Mouse (Mus musculus) hematopoietic stem cell, adult 5-6 weeks (primary cell): ENCODE data around the gene Olfr734. TPM values are rescaled to one million over a fixed set of nuclear protein-coding genes. Genes with fewer than 3 reads are reported as not detected.

Experiments used
- ATAC-seq, 2 experiments: fragments of 125-278 bp in 1 of 2; replicated peaks in 1 of 2; 2 replicates each; pipeline ENCODE4 v1.8.0; 2016 to 2017; ENCODE audit warnings: inconsistent platforms in 2 of 2, mild to moderate bottlenecking in 2 of 2, moderate number of reproducible peaks in 2 of 2, low read depth in 1 of 2, moderate TSS enrichment in 1 of 2; ENCODE audit not compliant: low FRiP score in 2 of 2, poor library complexity in 2 of 2, severe bottlenecking in 2 of 2, insufficient read depth in 1 of 2, low TSS enrichment in 1 of 2
- total RNA-seq: library from RNA; stranded (forward); fragments of 172-1452, 232-1000 nt; gene quantifications from 2 replicates; pipeline ENCODE4 v1.2.3, GENCODE M21; 2017

The Olfr734 gene
- total RNA-seq, result not detected in 2 replicates

DNA sequence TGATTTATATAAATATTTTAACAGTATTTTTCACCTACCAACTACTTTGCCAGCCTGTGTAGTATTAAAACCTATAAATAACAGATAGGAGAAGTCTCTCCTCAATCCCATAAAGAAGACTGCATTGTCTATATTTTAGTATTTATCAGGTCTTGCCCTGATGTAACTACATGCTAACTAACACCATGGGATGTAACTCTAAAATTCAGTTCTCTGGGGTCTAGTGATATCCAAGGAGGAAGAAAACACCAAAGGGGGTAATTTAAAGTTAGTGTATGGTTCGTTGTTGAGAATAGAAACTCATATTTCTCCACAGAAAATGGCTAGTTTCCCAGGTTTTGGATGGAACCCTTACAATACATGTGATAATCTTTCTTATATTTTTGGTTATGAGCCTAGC lies at the start of gene Olfr734:
Gene Olfr734 (minus strand): TSS at position 101 of the 400 bp plus-strand sequence.
- no peak for ATAC-seq

GRCm38 (mm10) chr14:50363561-50363960 lies 37.0 kb upstream of the Olfr734 start:
- no peak for ATAC-seq

- no peak for ATAC-seq
Measured at GRCm38 (mm10) chr14:50360480-50360879, 33.9 kb upstream of the Olfr734 start.

- no peak; a peak in 1 of 4 replicates for ATAC-seq
Measured at GRCm38 (mm10) chr14:50357593-50357992, 31.0 kb upstream of the Olfr734 start, which contains the start of gene Tlr11. Tlr11 (plus strand) TSS chr14:50357914.

GRCm38 (mm10) chr14:50356725-50357124 lies 30.2 kb upstream of the Olfr734 start:
- no peak for ATAC-seq

DNA sequence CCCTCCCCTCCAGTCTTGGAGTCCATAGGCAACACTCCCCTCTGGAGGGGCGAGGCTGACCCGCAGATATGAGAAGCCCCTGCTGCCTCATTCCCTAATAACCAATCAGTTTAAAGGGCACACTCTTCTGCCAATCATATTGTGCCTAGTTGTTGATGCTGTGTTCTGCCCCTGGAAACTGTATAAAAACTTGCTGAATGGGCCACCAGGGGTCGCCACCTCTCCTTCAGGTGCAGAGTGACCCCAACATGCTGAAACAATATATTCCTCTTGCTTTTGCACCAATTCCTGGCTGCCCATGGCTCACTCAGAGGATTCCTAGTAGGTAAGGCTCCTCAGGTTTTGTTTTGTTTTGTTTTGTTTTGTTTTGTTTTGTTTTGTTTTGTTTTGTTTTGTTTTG lies 25.9 kb upstream of the Olfr734 start:
- peak; percentile 67 to 82 for ATAC-seq

- no peak for ATAC-seq
Measured at GRCm38 (mm10) chr14:50348796-50349195, 22.2 kb upstream of the Olfr734 start, which contains the start of gene Olfr735. Olfr735 (minus strand) TSS chr14:50348872.

DNA sequence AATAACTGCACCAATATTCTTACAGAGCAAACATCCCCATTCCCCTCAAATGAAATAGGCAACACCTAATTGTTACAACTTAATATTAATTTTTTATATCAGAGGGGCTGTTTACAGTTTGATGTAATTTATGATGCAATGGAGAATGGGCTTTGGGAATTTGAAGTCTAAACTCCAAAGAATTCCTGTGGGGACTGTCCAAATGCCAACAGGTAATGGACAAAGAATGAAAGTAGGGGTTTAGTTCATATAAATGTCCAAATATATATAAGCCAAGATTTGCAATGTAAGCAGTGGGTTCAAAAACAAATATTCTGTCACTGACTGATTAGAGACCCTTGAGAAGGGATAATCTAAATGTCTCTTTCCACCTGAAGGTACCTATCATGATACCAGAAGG lies 25.1 kb downstream of the Olfr734 start, which contains the start of gene Olfr733:
Gene Olfr733 (minus strand): TSS at position 101 of the 400 bp plus-strand sequence.
- ATAC-seq, result no peak

DNA sequence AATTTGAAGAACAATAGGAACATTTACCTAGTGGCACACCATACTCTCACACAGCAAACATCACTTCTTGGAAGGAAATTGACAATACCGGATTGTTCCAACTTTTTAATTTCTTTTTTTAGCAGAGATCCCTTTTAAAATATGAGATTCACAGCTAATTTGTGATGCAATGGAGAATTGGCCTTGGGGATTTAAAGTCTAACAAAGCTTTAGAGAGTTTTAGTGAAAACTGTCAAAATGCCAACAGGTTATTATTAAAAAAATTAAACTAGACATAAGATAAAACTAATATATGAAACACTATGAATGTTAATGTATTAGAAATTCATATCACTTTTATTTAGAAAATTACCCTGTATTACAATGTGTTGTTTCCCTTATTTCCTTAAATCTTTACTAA lies 42.5 kb downstream of the Olfr734 start, which contains the start of gene Olfr732:
Gene Olfr732 (minus strand): TSS at position 101 of the 400 bp plus-strand sequence.
- ATAC-seq, result no peak

Other genes starting within 250 kb of the Olfr734 start
- gene Olfr726, start 235.8 kb downstream of the Olfr734 start, total RNA-seq, result not detected in 2 replicates
- gene Olfr727, start 203.6 kb downstream of the Olfr734 start, total RNA-seq, result not detected in 2 replicates
- gene Olfr728, start 184.1 kb downstream of the Olfr734 start, total RNA-seq, result not detected in 2 replicates
- gene Olfr729, start 173.9 kb downstream of the Olfr734 start, total RNA-seq, result not detected in 2 replicates
- gene Olfr730, start 138.6 kb downstream of the Olfr734 start, total RNA-seq, result not detected in 2 replicates
- not detected in 2 replicates for gene Olfr731, start 84.9 kb downstream of the Olfr734 start, total RNA-seq
- not detected in 2 replicates for gene Olfr732, start 42.6 kb downstream of the Olfr734 start, total RNA-seq
- not detected in 2 replicates for gene Olfr733, start 25.2 kb downstream of the Olfr734 start, total RNA-seq
- not detected in 2 replicates for gene Olfr735, start 22.1 kb upstream of the Olfr734 start, total RNA-seq
- not detected in 2 replicates for gene Tlr11, start 31.2 kb upstream of the Olfr734 start, total RNA-seq
- not detected in 2 replicates for gene Olfr736, start 54.4 kb upstream of the Olfr734 start, total RNA-seq
- gene Olfr738, start 80.8 kb upstream of the Olfr734 start, total RNA-seq, result not detected in 2 replicates
- gene Olfr739, start 91.9 kb upstream of the Olfr734 start, total RNA-seq, result not detected in 2 replicates
- not detected in 2 replicates for gene Olfr740, start 118.8 kb upstream of the Olfr734 start, total RNA-seq
- gene Olfr741, start 146.0 kb upstream of the Olfr734 start, total RNA-seq, result not detected in 2 replicates
- gene Olfr742, start 176.8 kb upstream of the Olfr734 start, total RNA-seq, result not detected in 2 replicates
- gene Olfr743, start 195.1 kb upstream of the Olfr734 start, total RNA-seq, result not detected in 2 replicates